Mouse (Mus musculus): ENCODE results near the gene Ctnnb1. TPM values are rescaled to one million over a fixed set of nuclear protein-coding genes. Genes with fewer than 3 reads are reported as not detected.

The Ctnnb1 gene
- total RNA-seq, 4 experiments from 2014 or later = 398 to 437 (median 405) TPM

GRCm38 (mm10) chr9:121000641-121001320, 71.8 kb downstream of the Ctnnb1 start:
- no peak for DNase-seq (ENCODE audit: low spot score)

- no peak for DNase-seq (ENCODE audit: low spot score)
Observed at GRCm38 (mm10) chr9:121001681-121002540, 72.9 kb downstream of the Ctnnb1 start.

- no peak for DNase-seq (ENCODE audit: low spot score)
Observed at GRCm38 (mm10) chr9:121005961-121006360, 76.9 kb downstream of the Ctnnb1 start.

Small RNA genes within 50 kb of the gene (microRNA-seq; reads per million reads assigned to microRNA genes)
- not detected for gene Mir7090

Measured in heart, adult 8-10 months (tissue).